Mouse (Mus musculus) MEL (cell line): ENCODE measurements around the gene Tex261.

Experiments
- CTCF ChIP-seq, 3 experiments: IDR thresholded peaks in 2 of 3; conservative IDR thresholded peaks in 1 of 3; 2 replicates each; pipeline ENCODE4 v1.5.1; 2011 to 2012; ENCODE audit warnings: low read length in 3 of 3, low read depth in 2 of 3, mild to moderate bottlenecking in 2 of 3, improper control_type of control experiment in 1 of 3, inconsistent platforms in 1 of 3, mixed read lengths in 1 of 3, moderate library complexity in 1 of 3; ENCODE audit not compliant: control insufficient read depth in 1 of 3, insufficient read depth in 1 of 3, poor library complexity in 1 of 3, severe bottlenecking in 1 of 3
- ETS1 ChIP-seq: IDR thresholded peaks from 2 replicates; pipeline ENCODE4 v1.6.1; 2012; ENCODE audit warnings: low read depth, mild to moderate bottlenecking, inconsistent platforms, low read length, improper control_type of control experiment, moderate library complexity
- MAX ChIP-seq: IDR thresholded peaks from 2 replicates; pipeline ENCODE4 v1.6.1; 2011; ENCODE audit warnings: low read length, improper control_type of control experiment
- TAL1 ChIP-seq: IDR thresholded peaks from 2 replicates; pipeline ENCODE4 v1.6.1; 2012; ENCODE audit warnings: mild to moderate bottlenecking, inconsistent platforms, low read length, moderate library complexity, mixed read lengths
- UBTF ChIP-seq: IDR thresholded peaks from 2 replicates; pipeline ENCODE4 v1.6.1; 2012; ENCODE audit warnings: low read depth, mild to moderate bottlenecking, inconsistent platforms, low read length, improper control_type of control experiment, moderate library complexity, borderline replicate concordance; ENCODE audit not compliant: insufficient read depth
- USF1 ChIP-seq: IDR thresholded peaks from 2 replicates; pipeline ENCODE4 v1.6.1; 2014; ENCODE audit warnings: low read depth, mild to moderate bottlenecking, inconsistent platforms, low read length, improper control_type of control experiment, moderate library complexity

DNA sequence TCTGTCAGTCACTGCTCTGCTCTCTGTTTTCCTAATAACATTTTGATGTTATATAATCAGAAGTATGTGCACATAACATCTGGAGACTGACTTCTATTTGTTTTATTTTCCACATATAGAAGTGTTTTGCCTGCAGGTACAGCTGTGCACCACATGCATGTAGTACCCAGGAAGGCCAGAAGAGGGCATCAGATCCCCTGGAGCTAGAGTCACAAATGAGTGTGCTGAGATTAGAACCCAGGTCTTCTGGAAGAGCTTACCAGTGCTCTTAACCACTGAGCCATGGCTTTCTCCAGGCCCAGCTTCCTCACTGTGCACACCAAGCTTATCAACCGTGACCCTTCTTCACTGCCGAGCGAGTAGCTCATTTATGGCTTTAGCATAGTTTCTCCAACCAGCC lies 47.1 kb downstream of the Tex261 start:
- no peak for TF ChIP-seq USF1
- peak; percentile 67 to 96 (median 67) for TF ChIP-seq CTCF (IDR thresholded peaks at IDR 0.05 in 2 of 3, conservative IDR thresholded peaks at IDR 0.05 in 1 of 3; ENCODE audit: control insufficient read depth in 1 of 3, insufficient read depth in 1 of 3, low read depth in 2 of 3, low read length in 3 of 3, poor library complexity in 1 of 3, severe bottlenecking in 1 of 3)
- TF ChIP-seq TAL1: no peak
- TF ChIP-seq ETS1: no peak
- TF ChIP-seq MAX: no peak
- TF ChIP-seq UBTF: no peak
